Mouse (Mus musculus) lung, postnatal 0 days (tissue): Measurements from ENCODE around the gene Slc25a16. TPM values are rescaled to one million over a fixed set of nuclear protein-coding genes. Genes with fewer than 3 reads are reported as not detected.

Experiments used
- ATAC-seq: fragments of 200-750 bp; cut with Nextera tagmentation; 2 replicates; pipeline ENCODE4 v1.8.0; 2017; ENCODE audit warnings: moderate library complexity
- DNase-seq: peaks from one replicate; pipeline ENCODE4 v3.0.0-alpha.2; 2016; ENCODE audit warnings: low spot score
- H3K27ac ChIP-seq: fragments of 300-500 bp; sonication (generic); 2 replicates; pipeline ENCODE4 v1.5.1; 2014; ENCODE audit warnings: antibody characterized with exemption, mild to moderate bottlenecking, low read length, mixed read lengths
- H3K27me3 ChIP-seq: fragments of 300-500 bp; sonication (generic); replicated peaks from 2 replicates; pipeline ENCODE4 v1.6.1; 2014; ENCODE audit warnings: low read length, mixed read lengths; ENCODE audit not compliant: insufficient read depth
- H3K36me3 ChIP-seq: fragments of 300-500 bp; sonication (generic); 2 replicates; pipeline ENCODE4 v1.6.1; 2014; ENCODE audit warnings: low read length, mixed read lengths; ENCODE audit not compliant: insufficient read depth
- H3K4me1 ChIP-seq: fragments of 300-500 bp; sonication (generic); 2 replicates; pipeline ENCODE4 v1.6.1; 2014; ENCODE audit warnings: antibody characterized with exemption, low read depth, low read length, mixed read lengths; ENCODE audit not compliant: insufficient read depth
- H3K4me2 ChIP-seq: fragments of 300-500 bp; sonication (generic); replicated peaks from 2 replicates; pipeline ENCODE4 v1.6.1; 2014; ENCODE audit warnings: low read depth, mild to moderate bottlenecking, low read length, moderate library complexity, mixed read lengths
- H3K4me3 ChIP-seq: fragments of 300-500 bp; sonication (generic); 2 replicates; pipeline ENCODE4 v1.5.1; 2014; ENCODE audit warnings: low read depth, low read length
- H3K9ac ChIP-seq: fragments of 300-500 bp; sonication (generic); replicated peaks from 2 replicates; pipeline ENCODE4 v1.6.1; 2014; ENCODE audit warnings: low read depth, mild to moderate bottlenecking
- H3K9me3 ChIP-seq: fragments of 300-500 bp; sonication (generic); 2 replicates; pipeline ENCODE4 v1.6.1; 2016; ENCODE audit warnings: low read length, mixed read lengths
- CTCF ChIP-seq: IDR thresholded peaks from 2 replicates; pipeline ENCODE4 v1.5.1; 2016; ENCODE audit warnings: antibody characterized with exemption, mild to moderate bottlenecking
- EP300 ChIP-seq: IDR thresholded peaks from 2 replicates; pipeline ENCODE4 v1.6.1; 2016; ENCODE audit warnings: antibody characterized with exemption, mild to moderate bottlenecking, control low read depth
- WGBS: fragments of 180-500 bp; shearing (Covaris S2); extraction: QIAGEN DNeasy Blood & Tissue Kit; methylation state at CpG from one replicate; pipeline ENCODE4 v1.1.7; 2014; 5-methylcytosine and 5-hydroxymethylcytosine counted together
- polyA plus RNA-seq: library from polyadenylated mRNA; unstranded; fragments of >200 nt; fragmentation: Nextera tagmentation; extraction: Ambion mirVana; gene quantifications from 2 replicates; pipeline ENCODE4 v1.2.1, GENCODE M21; 2015

Slc25a16 gene
- 20.3 and 24.0 TPM in 2 replicates for polyA plus RNA-seq

- H3K36me3 ChIP-seq = no peaks in the 10 kb centered on the region
- H3K9me3 ChIP-seq = no peaks in the 10 kb centered on the region
- H3K4me1 ChIP-seq = 0 out of 2 replicates have a peak, but pooled peaks cover 3% of the 10 kb centered on the region
- 6% methylated on average over 44 of the region's 50 CpGs for WGBS
- H3K9ac ChIP-seq = peak within 1 kb of the TSS; percentile 89
- no peaks in the 10 kb centered on the region for H3K27me3 ChIP-seq
- H3K4me3 ChIP-seq = peak within 1 kb of the TSS; percentile 96
- H3K4me2 ChIP-seq = peak within 1 kb of the TSS; percentile 84
- DNase-seq = peak; percentile 94
- TF ChIP-seq EP300 = no peak
- no peak for TF ChIP-seq CTCF
- ATAC-seq = peak; percentile 98
- H3K27ac ChIP-seq = peak within 1 kb of the TSS; percentile 94
Measured at GRCm38 (mm10) chr10:62919925-62920765, at the start of gene Slc25a16. TSS of gene Slc25a16 (plus strand) at chr10:62920633.

- no peak overlapping the region for H3K9ac ChIP-seq
- H3K9me3 ChIP-seq = no peaks in the 10 kb centered on the region
- H3K4me2 ChIP-seq = no peak overlapping the region
- H3K27me3 ChIP-seq = no peaks in the 10 kb centered on the region
- 75% methylated on average over 4 of the region's 4 CpGs for WGBS
- H3K4me1 ChIP-seq = no peaks in the 10 kb centered on the region
- ATAC-seq (no peak), DNase-seq (no peak)
- no peak overlapping the region for H3K27ac ChIP-seq
- TF ChIP-seq CTCF (no peak), EP300 (no peak)
- no peaks in the 10 kb centered on the region for H3K36me3 ChIP-seq
- no peak overlapping the region for H3K4me3 ChIP-seq
Measured at GRCm38 (mm10) chr10:62874828-62875227, 45.6 kb upstream of the Slc25a16 start.

- no peak overlapping the region for H3K27ac ChIP-seq
- H3K4me3 ChIP-seq = no peak overlapping the region
- H3K27me3 ChIP-seq = no peaks in the 10 kb centered on the region
- no peak overlapping the region for H3K4me2 ChIP-seq
- DNase-seq = no peak
- H3K4me1 ChIP-seq = no peaks in the 10 kb centered on the region
- H3K9me3 ChIP-seq = no peaks in the 10 kb centered on the region
- 87% methylated on average over 4 of the region's 4 CpGs for WGBS
- no peak for ATAC-seq
- H3K9ac ChIP-seq = no peak overlapping the region
- no peaks in the 10 kb centered on the region for H3K36me3 ChIP-seq
- TF ChIP-seq CTCF = no peak
Measured at GRCm38 (mm10) chr10:62875565-62875964, 44.9 kb upstream of the Slc25a16 start.

GRCm38 (mm10) chr10:62878056-62878455 is 42.4 kb upstream of the Slc25a16 start:
- no peak for DNase-seq
- WGBS = 88% methylated on average over 13 of the region's 13 CpGs
- TF ChIP-seq CTCF (no peak), EP300 (no peak)
- Histone ChIP-seq H3K4me3 (no peak overlapping the region), H3K9me3 (no peaks in the 10 kb centered on the region), H3K36me3 (no peaks in the 10 kb centered on the region), H3K4me1 (no peaks in the 10 kb centered on the region), H3K27me3 (no peaks in the 10 kb centered on the region), H3K9ac (no peak overlapping the region), H3K4me2 (no peak overlapping the region), H3K27ac (no peak overlapping the region)
- ATAC-seq = no peak

GRCm38 (mm10) chr10:62881211-62881610 is 39.2 kb upstream of the Slc25a16 start:
- 49% methylated on average over 5 of the region's 5 CpGs for WGBS
- no peaks in the 10 kb centered on the region for H3K27me3 ChIP-seq

GRCm38 (mm10) chr10:62883933-62884372 is 36.5 kb upstream of the Slc25a16 start:
- WGBS = 22% methylated on average over 9 of the region's 9 CpGs
- H3K27ac ChIP-seq = no peak overlapping the region
- no peak overlapping the region for H3K4me2 ChIP-seq
- no peak overlapping the region for H3K9ac ChIP-seq
- no peak for ATAC-seq
- TF ChIP-seq CTCF (peak; percentile 40), EP300 (no peak)
- peaks cover 4% of the 10 kb centered on the region; the same call in 1 of the 2 replicates for H3K4me1 ChIP-seq
- H3K27me3 ChIP-seq = no peaks in the 10 kb centered on the region
- no peaks in the 10 kb centered on the region for H3K9me3 ChIP-seq
- peak; percentile 48 for DNase-seq
- no peak overlapping the region for H3K4me3 ChIP-seq
- no peaks in the 10 kb centered on the region for H3K36me3 ChIP-seq

More at GRCm38 (mm10) chr10:62881211-62881610, 39.2 kb upstream of the Slc25a16 start:
- ATAC-seq = no peak
- H3K4me3 ChIP-seq = no peak overlapping the region
- H3K4me1 ChIP-seq = no peaks in the 10 kb centered on the region
- no peak for TF ChIP-seq EP300
- peak; percentile 64 for TF ChIP-seq CTCF
- H3K36me3 ChIP-seq = no peaks in the 10 kb centered on the region
- H3K4me2 ChIP-seq = no peak overlapping the region
- no peak overlapping the region for H3K27ac ChIP-seq
- no peaks in the 10 kb centered on the region for H3K9me3 ChIP-seq
- peak; percentile 28 for DNase-seq
- no peak overlapping the region for H3K9ac ChIP-seq
